Mouse (Mus musculus) embryo, embryonic 10.5 days (tissue): ENCODE measurements around the gene Klhl5.
"Not testable (repeated sequence)": the region's sequence is repeated elsewhere in the genome, so short reads cannot be mapped to it uniquely, and the experiment has no call there.

Experiments
- DNase-seq: peaks from one replicate; pipeline ENCODE4 v3.0.0-alpha.2; 2015; ENCODE audit warnings: low spot score

Gene Klhl5

GRCm38 (mm10) chr5:65097457-65097856 lies 9.9 kb upstream of the Klhl5 start:
- no peak for DNase-seq

GRCm38 (mm10) chr5:65100002-65100401 lies 7.3 kb upstream of the Klhl5 start:
- no peak for DNase-seq

- DNase-seq, result no peak
Measured at GRCm38 (mm10) chr5:65101209-65101608, 6.1 kb upstream of the Klhl5 start.

GRCm38 (mm10) chr5:65101621-65102020 lies 5.7 kb upstream of the Klhl5 start:
- no peak for DNase-seq

- DNase-seq, result no peak
Measured at GRCm38 (mm10) chr5:65102026-65102640, 5.2 kb upstream of the Klhl5 start.

GRCm38 (mm10) chr5:65102641-65103042 lies 4.7 kb upstream of the Klhl5 start:
- no peak for DNase-seq

- peak; percentile 49 for DNase-seq
Measured at GRCm38 (mm10) chr5:65107773-65108432, 564 bp downstream of the Klhl5 start.

- DNase-seq, result not testable (repeated sequence)
Measured at GRCm38 (mm10) chr5:65112225-65112624, 4.9 kb downstream of the Klhl5 start.

- DNase-seq, result no peak
Measured at GRCm38 (mm10) chr5:65113323-65113722, 6.0 kb downstream of the Klhl5 start.

- no peak for DNase-seq
Measured at GRCm38 (mm10) chr5:65116789-65117188, 9.4 kb downstream of the Klhl5 start.

- no peak for DNase-seq
Measured at GRCm38 (mm10) chr5:65119495-65119894, 12.2 kb downstream of the Klhl5 start.

- DNase-seq, result no peak
Measured at GRCm38 (mm10) chr5:65119918-65120317, 12.6 kb downstream of the Klhl5 start.

- no peak for DNase-seq
Measured at GRCm38 (mm10) chr5:65122616-65123015, 15.3 kb downstream of the Klhl5 start.

- no peak for DNase-seq
Measured at GRCm38 (mm10) chr5:65126137-65126536, 18.8 kb downstream of the Klhl5 start.

- no peak for DNase-seq
Measured at GRCm38 (mm10) chr5:65128481-65128880, 21.1 kb downstream of the Klhl5 start.

- peak; percentile 86 for DNase-seq
Measured at GRCm38 (mm10) chr5:65130528-65131210, 23.3 kb downstream of the Klhl5 start.

- DNase-seq, result peak; percentile 49
Measured at GRCm38 (mm10) chr5:65131211-65131879, 24.0 kb downstream of the Klhl5 start.

GRCm38 (mm10) chr5:65136159-65136558 lies 28.8 kb downstream of the Klhl5 start:
- no peak for DNase-seq

- DNase-seq, result no peak
Measured at GRCm38 (mm10) chr5:65137073-65137472, 29.7 kb downstream of the Klhl5 start.

GRCm38 (mm10) chr5:65141242-65141641 lies 33.9 kb downstream of the Klhl5 start:
- no peak for DNase-seq

- DNase-seq, result no peak
Measured at GRCm38 (mm10) chr5:65142247-65142646, 34.9 kb downstream of the Klhl5 start.

GRCm38 (mm10) chr5:65145499-65146101 lies 38.3 kb downstream of the Klhl5 start:
- no peak for DNase-seq
